Mouse (Mus musculus) myocyte (in vitro differentiated cells): Measurements from ENCODE around the gene Il1rn. TPM values are rescaled to one million over a fixed set of nuclear protein-coding genes. Genes with fewer than 3 reads are reported as not detected.

Experiments used
- H3K27me3 ChIP-seq: one replicate; pipeline ENCODE4 v1.6.1; 2011; ENCODE audit not compliant: control insufficient read depth, insufficient read depth, insufficient read length
- H3K36me3 ChIP-seq: one replicate; pipeline ENCODE4 v1.6.1; 2011; ENCODE audit not compliant: control insufficient read depth, insufficient read depth
- H3K4me2 ChIP-seq: one replicate; pipeline ENCODE4 v1.6.1; 2011; ENCODE audit warnings: low read depth, control low read depth
- H3K4me3 ChIP-seq: one replicate; pipeline ENCODE4 v1.5.1; 2011; ENCODE audit warnings: mild to moderate bottlenecking, control low read depth, moderate library complexity
- H3K79me2 ChIP-seq: one replicate; pipeline ENCODE4 v1.6.1; 2011; ENCODE audit not compliant: control insufficient read depth, insufficient read depth
- H3ac ChIP-seq: one replicate; pipeline ENCODE4 v1.6.1; 2011; ENCODE audit not compliant: control insufficient read depth, insufficient read length
- CEBPB ChIP-seq: IDR thresholded peaks from 2 replicates; pipeline ENCODE4 v1.6.1; 2011; ENCODE audit warnings: mild to moderate bottlenecking, moderate library complexity; ENCODE audit not compliant: poor library complexity, insufficient read depth, severe bottlenecking
- E2F4 ChIP-seq: IDR thresholded peaks from one replicate; pipeline ENCODE4 v1.6.1; 2011; ENCODE audit warnings: mild to moderate bottlenecking, control low read depth, moderate library complexity; ENCODE audit not compliant: insufficient read depth
- MAX ChIP-seq: IDR thresholded peaks from one replicate; pipeline ENCODE4 v1.6.1; 2011; ENCODE audit warnings: low read depth, mild to moderate bottlenecking, control low read depth
- MYOD1 ChIP-seq, 3 experiments: IDR thresholded peaks; one replicate each; pipeline ENCODE4 v1.6.1; 2011; ENCODE audit warnings: control low read depth in 2 of 3, low read depth in 2 of 3, mild to moderate bottlenecking in 2 of 3, moderate library complexity in 1 of 3; ENCODE audit not compliant: insufficient read length in 2 of 3, control insufficient read depth in 1 of 3
- MYOG ChIP-seq, 3 experiments: IDR thresholded peaks; one replicate each; pipeline ENCODE4 v1.6.1; 2011; ENCODE audit warnings: control low read depth in 2 of 3, low read depth in 2 of 3, mild to moderate bottlenecking in 2 of 3; ENCODE audit not compliant: insufficient read length in 2 of 3, control insufficient read depth in 1 of 3, insufficient read depth in 1 of 3
- POLR2A ChIP-seq: IDR thresholded peaks from one replicate; pipeline ENCODE4 v1.6.1; 2011; ENCODE audit warnings: low read depth, mild to moderate bottlenecking, control low read depth, moderate library complexity; ENCODE audit not compliant: insufficient read length
- POLR2AphosphoS2 ChIP-seq: IDR thresholded peaks from one replicate; pipeline ENCODE4 v1.6.1; 2011; ENCODE audit warnings: low read depth, control low read depth; ENCODE audit not compliant: insufficient read length
- REST ChIP-seq: IDR thresholded peaks from one replicate; pipeline ENCODE4 v1.6.1; 2011; ENCODE audit warnings: mild to moderate bottlenecking, control low read depth, moderate library complexity; ENCODE audit not compliant: insufficient read depth, insufficient read length
- SRF ChIP-seq: IDR thresholded peaks from one replicate; pipeline ENCODE4 v1.6.1; 2011; ENCODE audit warnings: low read depth; ENCODE audit not compliant: control insufficient read depth, insufficient read length
- TCF12 ChIP-seq: IDR thresholded peaks from one replicate; pipeline ENCODE4 v1.6.1; 2011; ENCODE audit warnings: mild to moderate bottlenecking, control low read depth; ENCODE audit not compliant: poor library complexity, insufficient read depth, severe bottlenecking
- TCF3 ChIP-seq: IDR thresholded peaks from one replicate; pipeline ENCODE4 v1.6.1; 2011; ENCODE audit warnings: low read depth, control low read depth; ENCODE audit not compliant: insufficient read length
- USF1 ChIP-seq: IDR thresholded peaks from one replicate; pipeline ENCODE4 v1.6.1; 2011; ENCODE audit warnings: low read depth, mild to moderate bottlenecking, control low read depth, moderate library complexity
- polyA plus RNA-seq: library from polyadenylated mRNA; unstranded; fragments of >200 nt; fragmentation: generic; extraction: Trizol; gene quantifications from one replicate; pipeline ENCODE4 v1.2.1, GENCODE M21; 2012; ENCODE audit warnings: missing spikeins

Il1rn gene
- polyA plus RNA-seq, 1 experiment: 0.41 TPM

- Histone ChIP-seq H3K36me3 (no peaks in the 10 kb centered on the region), H3ac (no peak overlapping the region), H3K4me2 (no peak overlapping the region), H3K27me3 (no peaks in the 10 kb centered on the region), H3K79me2 (no peaks in the 10 kb centered on the region), H3K4me3 (no peak overlapping the region)
- TF ChIP-seq MAX: no peak
- no peak for TF ChIP-seq POLR2AphosphoS2
- no peak for TF ChIP-seq MYOG (IDR thresholded peaks at IDR 0.05; ENCODE audit: control insufficient read depth in 1 of 3, insufficient read depth in 1 of 3, insufficient read length in 2 of 3, low read depth in 2 of 3)
- TF ChIP-seq CEBPB: no peak
- no peak for TF ChIP-seq TCF12
- no peak for TF ChIP-seq POLR2A
- no peak for TF ChIP-seq REST
- TF ChIP-seq TCF3: no peak
- TF ChIP-seq USF1: no peak
- no peak for TF ChIP-seq SRF
- TF ChIP-seq MYOD1 (IDR thresholded peaks at IDR 0.05; ENCODE audit: control insufficient read depth in 1 of 3, insufficient read length in 2 of 3, low read depth in 2 of 3): no peak
- TF ChIP-seq E2F4: no peak
These were observed 60.5 kb downstream of the Il1rn start for GRCm38 (mm10) chr2:24397115-24397514.

GRCm38 (mm10) chr2:24400711-24401110 is 64.1 kb downstream of the Il1rn start:
- no peak for TF ChIP-seq USF1
- TF ChIP-seq TCF3: no peak
- TF ChIP-seq REST: no peak
- TF ChIP-seq MYOG (IDR thresholded peaks at IDR 0.05; ENCODE audit: control insufficient read depth in 1 of 3, insufficient read depth in 1 of 3, insufficient read length in 2 of 3, low read depth in 2 of 3): no peak
- no peak for TF ChIP-seq POLR2AphosphoS2
- TF ChIP-seq MAX: no peak
- TF ChIP-seq POLR2A: no peak
- no peak for TF ChIP-seq SRF
- no peak for TF ChIP-seq E2F4
- TF ChIP-seq CEBPB: no peak
- TF ChIP-seq MYOD1 (IDR thresholded peaks at IDR 0.05; ENCODE audit: control insufficient read depth in 1 of 3, insufficient read length in 2 of 3, low read depth in 2 of 3): no peak
- Histone ChIP-seq H3K36me3 (no peaks in the 10 kb centered on the region), H3K27me3 (peaks cover 16% of the 10 kb centered on the region), H3K4me3 (no peak overlapping the region), H3ac (no peak overlapping the region), H3K4me2 (no peak overlapping the region), H3K79me2 (no peaks in the 10 kb centered on the region)

Other genes starting within 250 kb of the Il1rn start
- not detected for gene Tbpl2, start 240.3 kb upstream of the Il1rn start, polyA plus RNA-seq
- gene Il1f8, start 183.7 kb upstream of the Il1rn start, polyA plus RNA-seq: not detected
- not detected for gene Il1f9, start 150.4 kb upstream of the Il1rn start, polyA plus RNA-seq
- not detected for gene Il1f6, start 121.4 kb upstream of the Il1rn start, polyA plus RNA-seq
- gene Il1f5, start 59.9 kb upstream of the Il1rn start, polyA plus RNA-seq: not detected
- not detected for gene Il1f10, start 45.7 kb upstream of the Il1rn start, polyA plus RNA-seq
- not detected for gene Psd4, start 30.7 kb downstream of the Il1rn start, polyA plus RNA-seq
- gene Pax8, start 138.7 kb downstream of the Il1rn start, polyA plus RNA-seq: not detected